In the genomic region with DNA sequence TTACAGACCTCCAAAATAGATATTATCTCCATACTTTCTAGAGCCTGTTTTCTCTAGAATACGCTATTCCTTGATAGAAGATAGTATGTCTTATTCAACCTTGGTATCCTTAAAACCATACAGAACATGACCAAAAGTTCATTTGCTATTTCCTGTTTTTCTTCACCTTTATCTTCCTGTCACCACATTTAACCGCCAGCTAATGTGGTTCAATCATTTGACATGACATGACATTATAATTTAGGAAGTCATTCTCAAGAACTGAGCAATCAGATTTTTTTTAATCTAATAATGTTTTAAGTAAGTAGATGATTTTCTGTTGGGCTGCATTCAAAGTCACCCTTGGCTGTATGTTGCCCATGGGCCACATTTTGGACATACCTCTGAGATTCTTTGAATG, we compare ENCODE assay signal across 21 mouse cellular contexts.
"Had no signal": no experiment of that assay in that cellular context is flagged by ENCODE, and none has a peak within 500 bp of the region (broad histone marks: within the 10 kb centered on the region; RNA-seq: fewer than 3 reads in every experiment).

No protein-coding gene starts in this region.

- H3K4me2 ChIP-seq: lung, embryonic 15.5 days; midbrain, embryonic 12.5 days; neural tube, embryonic 13.5 days; neural tube, embryonic 15.5 days had no signal

- H3K27me3 ChIP-seq: lung, embryonic 15.5 days; midbrain, embryonic 12.5 days; neural tube, embryonic 13.5 days; neural tube, embryonic 15.5 days had no signal

- H3K9ac ChIP-seq: lung, embryonic 15.5 days; midbrain, embryonic 12.5 days; neural tube, embryonic 13.5 days; neural tube, embryonic 15.5 days had no signal

- H3K4me3 ChIP-seq: lung, embryonic 15.5 days; midbrain, embryonic 10.5 days; midbrain, embryonic 12.5 days; myocyte; neural tube, embryonic 13.5 days; neural tube, embryonic 15.5 days had no signal

- H3K36me3 ChIP-seq: lung, embryonic 15.5 days; midbrain, embryonic 10.5 days; midbrain, embryonic 12.5 days; neural tube, embryonic 13.5 days; neural tube, embryonic 15.5 days had no signal

- H3K4me1 ChIP-seq: lung, embryonic 15.5 days; midbrain, embryonic 10.5 days; midbrain, embryonic 12.5 days; neural tube, embryonic 13.5 days; neural tube, embryonic 15.5 days had no signal

- ATAC-seq: lung, postnatal 0 days; midbrain, embryonic 16.5 days had no signal

- H3K9me3 ChIP-seq: lung, embryonic 15.5 days; midbrain, embryonic 10.5 days; midbrain, embryonic 12.5 days; neural tube, embryonic 13.5 days; neural tube, embryonic 15.5 days had no signal

- DNase-seq: lung, adult 2 months; lung, postnatal 14 days; lung, postnatal 36 days; midbrain, embryonic 14.5 days; retina, postnatal 1 day; right cerebral cortex, adult 18-20 months; right cerebral cortex, postnatal 25 days; right cerebral cortex, postnatal 4 days; spleen, adult 18-20 months; thymus, adult 18-20 months; thymus, postnatal 14 days; thymus, postnatal 36 days had no signal

- H3K27ac ChIP-seq: lung, embryonic 15.5 days; macrophage; midbrain, embryonic 10.5 days; midbrain, embryonic 12.5 days; neural tube, embryonic 13.5 days; neural tube, embryonic 15.5 days had no signal
